Mouse (Mus musculus) CH12.LX (cell line): Measurements from ENCODE around the gene Ankra2. TPM values are rescaled to one million over a fixed set of nuclear protein-coding genes. Genes with fewer than 3 reads are reported as not detected.

Experiments used
- DNase-seq: peaks from one replicate; pipeline ENCODE4 v3.0.0-alpha.2; 2013; ENCODE audit errors: extremely low read depth
- H3K27ac ChIP-seq: 2 replicates; pipeline ENCODE4 v1.5.1; 2012; ENCODE audit warnings: low read depth, mild to moderate bottlenecking, control low read depth, moderate library complexity; ENCODE audit not compliant: insufficient read depth
- H3K27me3 ChIP-seq: replicated peaks from 2 replicates; pipeline ENCODE3; 2012; ENCODE audit warnings: inconsistent platforms
- H3K36me3 ChIP-seq, 2 experiments: replicated peaks in 1 of 2; 2 replicates each; pipeline versions ENCODE3 to v1.6.1; 2012; ENCODE audit warnings: inconsistent platforms in 1 of 2, low read length in 1 of 2, mild to moderate bottlenecking in 1 of 2, mixed read lengths in 1 of 2, moderate library complexity in 1 of 2; ENCODE audit not compliant: control insufficient read depth in 1 of 2, insufficient read depth in 1 of 2
- H3K4me1 ChIP-seq, 2 experiments: 2 replicates each; pipeline ENCODE4 v1.6.1; 2012; ENCODE audit warnings: inconsistent platforms in 1 of 2, moderate library complexity in 1 of 2; ENCODE audit not compliant: insufficient read depth in 2 of 2, control insufficient read depth in 1 of 2
- H3K4me2 ChIP-seq: 2 replicates; pipeline ENCODE4 v1.6.1; 2012; ENCODE audit warnings: low read depth, mild to moderate bottlenecking, control low read depth; ENCODE audit not compliant: poor library complexity, insufficient read depth, severe bottlenecking
- H3K4me3 ChIP-seq, 3 experiments: fragments of 150-350 bp in 1 of 3; sonication (generic) in 1 of 3; replicated peaks in 1 of 3; 2 replicates each; pipeline versions ENCODE3 to v1.5.1; 2011 to 2012; ENCODE audit warnings: low read depth in 2 of 3, low read length in 2 of 3, mild to moderate bottlenecking in 2 of 3, moderate library complexity in 2 of 3, control low read depth in 1 of 3, improper control_type of control experiment in 1 of 3, inconsistent platforms in 1 of 3, mixed read lengths in 1 of 3; ENCODE audit not compliant: poor library complexity in 1 of 3
- H3K79me2 ChIP-seq: replicated peaks from 2 replicates; pipeline ENCODE4 v1.6.1; 2012; ENCODE audit warnings: mild to moderate bottlenecking, moderate library complexity; ENCODE audit not compliant: control insufficient read depth, poor library complexity, insufficient read depth, severe bottlenecking; ENCODE audit errors: extremely low read depth
- H3K9ac ChIP-seq: 2 replicates; pipeline ENCODE4 v1.6.1; 2012; ENCODE audit warnings: low read depth, mild to moderate bottlenecking, control low read depth, moderate library complexity; ENCODE audit not compliant: insufficient read depth
- H3K9me3 ChIP-seq: replicated peaks from 2 replicates; pipeline ENCODE3; 2012; ENCODE audit warnings: low read length, inconsistent platforms, mixed read lengths
- CHD2 ChIP-seq: IDR thresholded peaks from 2 replicates; pipeline ENCODE4 v1.6.1; 2011; ENCODE audit warnings: low read length, improper control_type of control experiment
- CTCF ChIP-seq, 2 experiments: IDR thresholded peaks in 1 of 2; conservative IDR thresholded peaks in 1 of 2; 2 replicates each; pipeline ENCODE4 v1.5.1; 2011 to 2012; ENCODE audit warnings: low read depth in 2 of 2, low read length in 2 of 2, improper control_type of control experiment in 1 of 2, inconsistent platforms in 1 of 2, mild to moderate bottlenecking in 1 of 2, moderate library complexity in 1 of 2
- ETS1 ChIP-seq: conservative IDR thresholded peaks from 2 replicates; pipeline ENCODE4 v1.6.1; 2012; ENCODE audit warnings: low read depth, mild to moderate bottlenecking, inconsistent platforms, low read length, improper control_type of control experiment, moderate library complexity
- GABPA ChIP-seq: IDR thresholded peaks from 2 replicates; pipeline ENCODE4 v1.6.1; 2012; ENCODE audit warnings: low read depth, low read length, improper control_type of control experiment, inconsistent platforms; ENCODE audit not compliant: insufficient replicate concordance
- IRF4 ChIP-seq: IDR thresholded peaks from 2 replicates; pipeline ENCODE4 v1.6.1; 2014; ENCODE audit warnings: low read depth, mild to moderate bottlenecking, inconsistent platforms, low read length, improper control_type of control experiment
- JUN ChIP-seq: IDR thresholded peaks from 2 replicates; pipeline ENCODE4 v1.6.1; 2011; ENCODE audit warnings: low read depth, mild to moderate bottlenecking, low read length, improper control_type of control experiment, moderate library complexity; ENCODE audit not compliant: insufficient read depth
- KAT2A ChIP-seq: IDR thresholded peaks from 2 replicates; pipeline ENCODE4 v1.6.1; 2012; ENCODE audit warnings: low read length, improper control_type of control experiment, inconsistent platforms; ENCODE audit not compliant: insufficient replicate concordance
- MAFK ChIP-seq: IDR thresholded peaks from 2 replicates; pipeline ENCODE4 v1.6.1; 2011; ENCODE audit warnings: low read length, improper control_type of control experiment; ENCODE audit not compliant: insufficient replicate concordance
- MAX ChIP-seq: IDR thresholded peaks from 2 replicates; pipeline ENCODE4 v1.6.1; 2011; ENCODE audit warnings: low read length, improper control_type of control experiment
- MEF2A ChIP-seq: IDR thresholded peaks from 2 replicates; pipeline ENCODE4 v1.6.1; 2014; ENCODE audit warnings: low read depth, mild to moderate bottlenecking, inconsistent platforms, low read length, improper control_type of control experiment, borderline replicate concordance
- MXI1 ChIP-seq: IDR thresholded peaks from 2 replicates; pipeline ENCODE4 v1.6.1; 2011; ENCODE audit warnings: mild to moderate bottlenecking, low read depth, low read length, improper control_type of control experiment
- MYC ChIP-seq: IDR thresholded peaks from 2 replicates; pipeline ENCODE4 v1.6.1; 2011; ENCODE audit warnings: low read depth, mild to moderate bottlenecking, improper control_type of control experiment, low read length
- POLR2AphosphoS2 ChIP-seq: IDR thresholded peaks from 2 replicates; pipeline ENCODE4 v1.6.1; 2011; ENCODE audit warnings: low read depth, low read length, improper control_type of control experiment
- RAD21 ChIP-seq: IDR thresholded peaks from 2 replicates; pipeline ENCODE4 v1.6.1; 2011; ENCODE audit warnings: low read depth, mild to moderate bottlenecking, low read length, improper control_type of control experiment, moderate library complexity
- RCOR1 ChIP-seq: conservative IDR thresholded peaks from 2 replicates; pipeline ENCODE4 v1.6.1; 2012; ENCODE audit warnings: low read depth, mild to moderate bottlenecking, inconsistent platforms, low read length, improper control_type of control experiment
- SIN3A ChIP-seq: IDR thresholded peaks from 2 replicates; pipeline ENCODE4 v1.6.1; 2012; ENCODE audit warnings: low read length, improper control_type of control experiment, inconsistent platforms
- TBP ChIP-seq: conservative IDR thresholded peaks from 2 replicates; pipeline ENCODE4 v1.6.1; 2011; ENCODE audit warnings: low read depth, low read length, improper control_type of control experiment
- TCF12 ChIP-seq: IDR thresholded peaks from 2 replicates; pipeline ENCODE4 v1.6.1; 2014; ENCODE audit warnings: low read depth, mild to moderate bottlenecking, inconsistent platforms, low read length, improper control_type of control experiment
- USF1 ChIP-seq: IDR thresholded peaks from 2 replicates; pipeline ENCODE4 v1.6.1; 2014; ENCODE audit warnings: low read depth, mild to moderate bottlenecking, inconsistent platforms, low read length, improper control_type of control experiment
- ZC3H11A ChIP-seq: IDR thresholded peaks from 2 replicates; pipeline ENCODE4 v1.6.1; 2012; ENCODE audit warnings: low read depth, mild to moderate bottlenecking, inconsistent platforms, low read length, improper control_type of control experiment
- dilution Hi-C: fragments of 300-500 bp; cut with MboI; formaldehyde crosslinking; loops from 2 replicates; pipeline ENCODE4 v1.14.3; 2020; ENCODE audit warnings: low sequenced_read_pairs; ENCODE audit not compliant: extremely low pct_unique_long_range_greater_than_20kb, extremely low pct_ligation_motif_present
- in situ Hi-C: fragments of 300-500 bp; cut with MboI; formaldehyde crosslinking; loops from 3 replicates; pipeline ENCODE4 v1.14.3; 2019; ENCODE audit warnings: low sequenced_read_pairs, low pct_ligation_motif_present, low pct_unique_long_range_greater_than_20kb, mixed read lengths
- polyA plus RNA-seq: library from polyadenylated mRNA; unstranded; fragments of >175 nt; gene quantifications from 2 replicates; pipeline ENCODE4 v1.2.1, GENCODE M21; 2012; ENCODE audit warnings: low read depth; ENCODE audit not compliant: insufficient read length
- total RNA-seq, 2 experiments: library from RNA; depleted of rRNA; stranded (reverse); fragments of 300-350 nt in 1 of 2; fragments of >200 nt in 1 of 2; gene quantifications; 2 replicates each; pipeline ENCODE4 v1.2.3; 2012 to 2014

The Ankra2 gene
- total and polyA plus RNA-seq, 3 experiments: 11.1 to 15.3 (median 12.4) TPM

DNA sequence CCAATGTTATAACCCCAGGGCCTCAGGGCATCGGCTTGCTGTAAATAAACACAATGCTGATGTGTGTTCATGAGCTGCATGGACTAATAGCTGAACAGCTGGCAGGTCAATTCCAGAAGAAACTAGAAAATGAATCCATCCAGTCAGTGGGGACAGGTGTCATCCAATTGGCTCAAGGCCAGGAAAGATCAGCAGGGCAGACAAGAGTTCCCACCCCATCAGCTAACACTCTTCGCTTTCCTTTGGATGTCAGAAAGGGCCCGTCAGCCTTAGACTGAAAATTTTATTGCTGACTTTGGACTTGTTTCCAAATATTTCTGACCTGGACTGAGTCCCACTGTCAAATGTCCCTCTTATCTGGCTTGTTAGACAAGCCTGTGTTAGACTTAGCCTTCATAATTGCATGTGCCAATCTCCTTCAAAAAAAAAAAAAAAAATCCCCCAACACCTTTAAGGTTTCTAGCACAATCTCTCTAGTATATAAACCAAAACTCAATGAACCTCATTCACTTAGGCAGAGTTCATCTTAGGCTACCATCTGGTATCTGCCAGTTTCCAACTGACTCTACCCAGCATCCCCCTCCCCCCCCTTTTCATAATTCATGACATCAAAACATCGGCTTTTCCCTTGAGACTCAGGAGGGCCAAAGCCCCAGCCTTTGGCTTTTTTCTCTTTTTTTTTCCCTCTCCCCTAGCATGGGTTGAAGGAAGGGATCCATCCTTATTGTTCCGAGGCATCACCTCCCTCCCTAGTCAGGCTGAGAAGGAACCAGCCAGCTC is 18.1 kb upstream of the Ankra2 start:
- H3K4me1 ChIP-seq: peaks cover 4 to 10% of the 10 kb centered on the region in 2 experiments; a peak in 1 of 4 replicates
- no peak overlapping the region for H3K4me3 ChIP-seq
- H3K4me2 ChIP-seq: no peak overlapping the region
- no peaks in the 10 kb centered on the region for H3K27me3 ChIP-seq
- no peaks in the 10 kb centered on the region for H3K9me3 ChIP-seq
- TF ChIP-seq TCF12 (no peak), MYC (no peak), CTCF (conservative IDR thresholded peaks at IDR 0.05 in 1 of 2, IDR thresholded peaks at IDR 0.05 in 1 of 2; ENCODE audit: low read depth in 2 of 2, low read length in 2 of 2) (no peak), CHD2 (no peak), RAD21 (no peak), IRF4 (no peak), MXI1 (no peak), GABPA (no peak), USF1 (no peak), POLR2AphosphoS2 (no peak), SIN3A (no peak), ZC3H11A (no peak), KAT2A (no peak), JUN (no peak), MAX (no peak), TBP (no peak)
- DNase-seq: no peak
- H3K79me2 ChIP-seq: no peaks in the 10 kb centered on the region
- peaks cover 16 to 40% of the 10 kb centered on the region in 2 experiments for H3K36me3 ChIP-seq
- H3K27ac ChIP-seq: no peak overlapping the region
- H3K9ac ChIP-seq: no peak overlapping the region
- in situ Hi-C loops (loop anchor here (5.0 kb wide), 1 partner anchor 207 kb away; no protein-coding TSS in a partner anchor), dilution Hi-C loops (no loop called here)

- dilution Hi-C loops (no loop called here), in situ Hi-C loops (no loop called here)
- no peak for TF ChIP-seq MEF2A
- no peak for TF ChIP-seq RAD21
- TF ChIP-seq ETS1: no peak
- no peak for TF ChIP-seq RCOR1
- TF ChIP-seq IRF4: no peak
- TF ChIP-seq JUN: no peak
- TF ChIP-seq MAFK: no peak
- no peak for DNase-seq
- no peak overlapping the region for H3K4me3 ChIP-seq
- H3K9me3 ChIP-seq: no peaks in the 10 kb centered on the region
- H3K27me3 ChIP-seq: no peaks in the 10 kb centered on the region
- H3K4me2 ChIP-seq: no peak overlapping the region
- peaks cover 4 to 8% of the 10 kb centered on the region in 2 experiments; a peak in 1 of 4 replicates for H3K4me1 ChIP-seq
- H3K79me2 ChIP-seq: no peaks in the 10 kb centered on the region
- H3K9ac ChIP-seq: no peak overlapping the region
- peaks cover 21 to 46% of the 10 kb centered on the region in 2 experiments for H3K36me3 ChIP-seq
- no peak overlapping the region for H3K27ac ChIP-seq
Measured at GRCm38 (mm10) chr13:98245386-98245785, 17.5 kb upstream of the Ankra2 start.
